Mouse (Mus musculus) CH12F3 (cell line): Measurements from ENCODE around the gene Gse1.

Experiments used
- in situ Hi-C: fragments of 300-500 bp; cut with MboI; formaldehyde crosslinking; loops from 2 replicates; pipeline ENCODE4 v1.14.3; 2020; ENCODE audit warnings: low sequenced_read_pairs

Gse1 gene

GRCm38 (mm10) chr8:120525832-120526231 lies 297.6 kb downstream of the Gse1 start:
- in situ Hi-C loops: no loop called here

DNA sequence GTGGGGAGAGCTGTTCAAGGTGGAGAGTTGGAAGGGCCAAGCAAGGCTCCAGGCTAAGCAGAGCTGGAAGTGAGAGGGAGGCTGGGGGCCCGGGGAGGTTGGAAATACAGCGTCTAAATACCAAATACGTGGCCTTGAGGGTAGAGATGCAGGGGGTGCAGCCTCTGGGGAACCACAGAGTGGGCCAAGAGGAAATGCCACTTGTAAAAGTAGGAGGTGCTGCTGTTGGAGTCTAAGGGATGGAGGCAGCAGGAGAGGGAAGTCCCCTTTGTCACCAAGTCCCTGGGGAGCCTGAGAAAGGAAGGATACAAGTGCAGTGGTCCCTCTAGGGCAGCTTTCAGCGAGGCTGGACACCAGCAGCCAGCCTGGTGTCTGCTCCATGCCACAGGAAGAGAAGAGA lies 298.3 kb downstream of the Gse1 start:
- in situ Hi-C loops: no loop called here

DNA sequence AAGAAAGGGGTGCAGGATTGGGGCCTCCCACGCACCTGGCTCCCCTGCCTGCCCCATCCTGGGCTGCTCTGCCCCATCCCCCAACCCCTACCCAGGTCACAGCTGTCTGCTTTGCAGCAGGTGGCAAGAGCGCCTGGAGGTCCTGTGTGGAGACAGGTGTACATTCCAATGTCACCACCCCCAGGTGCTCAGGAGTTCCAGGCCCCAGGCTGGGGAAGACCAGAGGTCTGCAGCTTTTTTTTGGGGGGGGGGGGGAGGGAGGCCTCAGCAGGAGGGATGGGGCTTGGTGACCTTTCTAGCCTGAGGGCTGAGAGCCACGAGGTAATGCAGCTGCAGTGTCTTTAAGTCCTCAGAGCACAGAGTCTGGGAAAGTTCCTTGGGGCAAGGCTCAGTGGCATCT lies 300.1 kb downstream of the Gse1 start:
- in situ Hi-C loops: no loop called here

DNA sequence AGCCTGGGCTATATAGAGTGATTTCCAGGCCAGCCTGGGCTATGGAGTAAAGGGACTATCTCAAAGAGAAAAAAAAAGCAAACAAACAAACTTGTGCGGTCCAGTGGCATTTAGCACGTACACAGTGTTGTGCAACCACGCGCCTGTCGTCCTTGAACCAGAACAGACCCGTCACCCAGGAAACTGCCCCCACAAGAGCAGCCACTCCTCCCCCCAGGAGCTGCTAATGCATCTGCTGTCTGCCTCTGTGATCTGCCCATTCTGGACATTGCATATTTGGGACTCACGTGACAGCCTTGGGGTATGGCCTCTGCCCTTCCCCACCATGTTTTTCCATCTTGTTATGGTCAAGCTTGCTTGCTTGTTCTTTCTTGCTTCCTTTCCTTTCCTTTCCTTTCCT lies 301.0 kb downstream of the Gse1 start:
- in situ Hi-C loops: no loop called here

- in situ Hi-C loops: no loop called here
Measured at GRCm38 (mm10) chr8:120530954-120531656, 302.8 kb downstream of the Gse1 start.

GRCm38 (mm10) chr8:120531775-120532516 lies 303.7 kb downstream of the Gse1 start:
- in situ Hi-C loops: no loop called here

DNA sequence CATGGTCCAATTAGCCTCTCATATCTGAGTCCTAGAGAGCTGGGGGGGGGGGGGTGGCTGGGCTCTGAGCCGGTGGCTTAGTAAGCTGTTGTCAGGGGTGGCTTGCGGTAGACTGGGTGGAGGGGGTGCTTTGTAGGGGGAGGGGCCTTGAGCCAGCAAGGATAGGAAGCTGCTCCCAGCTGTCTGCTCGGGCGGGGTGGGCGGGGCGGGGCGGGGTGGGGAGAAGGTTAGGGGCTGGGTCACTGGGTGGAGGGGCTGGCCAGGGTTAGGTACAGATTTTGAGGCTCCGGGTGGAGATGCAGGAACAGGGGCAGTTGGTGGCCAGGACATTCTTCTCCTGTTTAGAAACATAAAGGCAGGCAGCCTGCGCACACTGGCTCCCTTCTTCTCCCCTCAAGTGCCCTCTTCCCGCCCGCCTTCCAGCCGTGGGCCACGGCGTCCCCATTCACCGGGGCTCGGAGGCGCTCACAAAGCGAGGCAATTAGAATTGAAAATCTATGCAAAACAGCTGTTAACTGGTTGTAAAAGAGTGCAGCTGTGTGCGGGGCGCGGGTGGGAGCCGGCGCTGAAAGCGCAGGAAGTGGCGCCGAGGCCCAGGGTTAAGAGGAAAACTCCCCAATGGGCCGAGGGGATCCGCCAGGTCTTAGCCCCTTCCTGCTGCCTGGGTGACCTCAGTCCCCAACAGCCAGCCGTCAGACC lies 304.4 kb downstream of the Gse1 start:
- in situ Hi-C loops: no loop called here

GRCm38 (mm10) chr8:120533380-120533779 lies 305.1 kb downstream of the Gse1 start:
- in situ Hi-C loops: no loop called here

GRCm38 (mm10) chr8:120534080-120534479 lies 305.8 kb downstream of the Gse1 start:
- in situ Hi-C loops: no loop called here

DNA sequence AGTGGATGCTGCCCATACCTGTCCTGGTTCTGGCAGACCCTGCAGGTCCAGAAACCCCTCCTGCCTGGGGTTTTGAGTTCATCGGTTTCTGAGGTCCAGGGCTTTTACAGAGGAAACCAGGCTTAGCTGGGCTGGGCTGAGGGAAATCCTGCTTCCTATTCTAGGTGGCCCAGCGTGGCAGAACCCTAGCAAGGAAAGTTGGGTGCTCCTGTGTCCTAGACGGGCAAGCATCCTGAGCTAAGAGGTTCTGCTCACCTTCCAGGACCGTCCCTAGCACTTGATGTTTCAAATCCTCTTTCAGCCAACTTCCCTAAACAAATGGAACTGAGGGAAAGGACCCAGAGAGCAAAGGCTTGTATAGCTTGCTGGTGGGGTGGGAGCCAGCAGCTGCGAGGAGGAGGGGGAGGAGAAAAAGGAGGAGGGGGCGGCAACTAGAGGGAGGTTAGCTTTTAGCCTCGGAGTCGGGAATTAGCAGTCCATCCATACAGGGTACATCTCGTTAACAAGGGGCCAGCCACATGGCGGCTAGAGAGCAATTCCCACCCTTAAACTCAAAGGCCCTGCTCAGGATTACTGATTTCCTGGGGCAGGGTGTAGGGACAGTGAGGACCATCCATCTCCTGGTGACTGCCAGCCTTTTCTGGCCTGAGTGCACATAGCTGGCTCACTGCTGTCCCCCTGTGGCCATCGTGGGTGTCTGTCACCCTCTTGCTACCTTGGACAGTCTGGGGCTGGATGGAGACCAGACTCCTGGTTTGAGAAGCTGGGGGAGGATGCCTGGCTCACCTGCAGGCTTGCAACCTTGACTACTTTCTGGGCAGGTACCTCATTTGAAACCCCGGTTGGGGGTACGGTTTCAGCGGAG lies 306.5 kb downstream of the Gse1 start:
- in situ Hi-C loops: no loop called here

DNA sequence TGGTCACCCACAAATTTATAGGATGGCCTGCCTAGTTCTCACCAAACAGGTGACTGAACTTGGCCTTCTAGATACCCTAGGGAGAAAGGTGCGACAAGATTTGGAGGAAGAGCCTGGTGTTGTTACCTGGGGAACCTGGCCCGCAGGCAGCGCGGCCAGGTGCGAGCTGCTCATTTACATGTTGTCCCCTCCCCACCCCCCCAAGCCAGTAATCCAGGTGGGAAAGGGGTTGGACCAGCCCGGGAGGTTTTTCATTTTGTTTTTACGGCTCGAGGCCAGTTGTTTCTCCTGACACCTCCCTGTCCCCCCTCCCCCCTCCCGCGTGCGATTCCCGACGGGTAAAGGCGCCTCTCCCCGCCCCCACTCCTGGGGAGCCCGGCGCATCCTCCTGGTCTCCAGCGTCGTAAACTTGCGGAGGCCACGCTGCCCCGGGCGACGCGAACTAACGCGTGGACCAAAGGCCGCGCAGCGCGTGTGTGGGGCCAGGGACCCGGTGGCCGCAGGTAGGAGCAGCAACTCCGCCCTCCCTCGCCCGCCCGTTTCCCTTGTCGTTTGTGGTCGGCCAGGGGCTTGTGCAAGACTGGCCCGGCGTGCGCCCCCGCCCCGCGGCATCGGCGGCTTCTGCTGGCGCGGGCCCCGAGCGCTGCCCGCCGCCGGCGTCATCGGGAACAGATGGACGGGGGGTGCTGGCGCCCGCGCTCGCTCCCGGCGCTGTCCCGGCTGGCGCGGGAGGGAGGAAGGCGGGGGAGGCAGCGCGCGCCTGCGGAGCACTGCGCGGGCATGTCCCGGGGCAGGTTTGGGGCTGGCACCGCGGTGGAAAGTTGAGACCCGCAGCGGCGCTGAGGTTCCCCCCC lies 307.4 kb downstream of the Gse1 start:
- in situ Hi-C loops: no loop called here

- in situ Hi-C loops: no loop called here
Measured at GRCm38 (mm10) chr8:120536306-120537206, 308.3 kb downstream of the Gse1 start.

DNA sequence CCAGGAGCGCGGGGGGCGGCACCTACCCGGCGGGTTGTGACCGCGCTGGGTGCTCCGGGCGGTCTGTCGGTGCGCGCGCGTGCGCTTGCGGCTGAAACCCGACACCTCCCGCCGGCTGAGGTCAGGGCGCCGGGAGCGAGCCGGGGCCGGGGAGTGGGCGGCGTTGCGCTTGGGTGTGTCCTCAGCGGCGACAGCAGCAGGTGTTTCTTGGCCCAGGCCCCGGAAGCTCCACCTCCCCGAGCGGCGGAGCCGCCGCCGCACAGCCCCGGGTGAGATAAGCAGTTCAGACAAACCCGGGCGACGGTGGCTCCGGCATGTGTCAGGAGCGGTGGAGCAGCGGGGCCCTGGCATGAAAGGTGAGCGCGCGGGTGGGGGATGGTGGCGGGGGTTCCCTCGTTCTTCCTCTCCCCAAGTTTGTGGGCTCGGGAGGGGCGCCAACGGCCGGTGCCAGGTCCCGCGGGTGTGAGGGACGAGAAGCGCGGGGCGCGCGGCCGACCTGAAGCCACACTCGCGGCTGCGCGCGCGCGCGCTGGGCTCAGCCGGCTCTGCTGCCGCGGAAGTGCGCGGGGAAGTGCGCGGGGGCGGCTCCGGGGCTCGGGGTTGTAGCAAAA lies 309.1 kb downstream of the Gse1 start:
- in situ Hi-C loops: no loop called here

- in situ Hi-C loops: no loop called here
Measured at GRCm38 (mm10) chr8:120537818-120538396, 309.7 kb downstream of the Gse1 start.

- in situ Hi-C loops: no loop called here
Measured at GRCm38 (mm10) chr8:120538397-120539240, 310.4 kb downstream of the Gse1 start.

GRCm38 (mm10) chr8:120539381-120539774 lies 311.1 kb downstream of the Gse1 start:
- in situ Hi-C loops: no loop called here
